Mouse (Mus musculus): Measurements from ENCODE around the gene Ttyh2.

DNA sequence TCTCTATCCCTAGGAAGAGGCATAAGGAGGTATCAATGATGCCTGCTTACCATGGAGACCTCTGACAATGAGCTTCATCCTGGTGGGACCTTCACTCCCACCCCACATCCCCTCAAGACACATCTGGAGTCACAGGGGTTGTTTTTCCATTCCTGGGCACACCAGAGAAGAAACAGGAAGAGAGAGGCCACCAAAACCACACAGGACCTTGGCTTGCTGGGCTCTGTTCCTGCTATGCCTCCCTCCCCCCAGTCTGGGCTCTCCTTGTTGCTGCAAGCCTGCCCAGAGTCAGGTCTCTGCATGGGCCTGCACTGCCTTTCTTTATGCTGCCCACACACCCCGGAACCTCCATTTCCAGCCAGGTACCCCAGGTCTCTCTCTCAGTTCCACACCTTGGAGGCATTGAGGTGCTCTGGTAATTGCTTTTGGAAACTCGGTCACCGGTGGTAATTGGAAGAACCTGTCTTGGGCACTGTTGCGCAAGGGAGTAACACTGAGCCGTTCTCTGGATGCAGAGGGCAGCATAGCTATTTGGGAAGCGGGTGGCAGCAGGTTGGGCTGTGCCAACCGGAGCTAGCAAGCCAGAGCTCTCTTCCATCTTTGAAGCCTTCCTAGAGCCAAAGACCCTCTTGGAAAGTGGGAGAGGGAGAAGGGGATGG, 19.8 kb upstream of the Ttyh2 start:
- no peak for TF ChIP-seq CTCF (IDR thresholded peaks at IDR 0.05; ENCODE audit: extremely low read depth, insufficient read length, insufficient replicate concordance, low read depth, low read length)
- no peak for TF ChIP-seq POLR2A (IDR thresholded peaks at IDR 0.05; ENCODE audit: low read depth, low read length)

Data from small intestine, adult 2 months (tissue).